Mouse (Mus musculus): Measurements from ENCODE around the gene Bcr.

Bcr gene

GRCm38 (mm10) chr10:75135518-75136162 lies 75.2 kb downstream of the Bcr start:
- DNase-seq: no peak

GRCm38 (mm10) chr10:75137148-75137547 lies 76.8 kb downstream of the Bcr start:
- peak; percentile 72 for DNase-seq

GRCm38 (mm10) chr10:75145221-75145620 lies 84.8 kb downstream of the Bcr start:
- no peak for DNase-seq

GRCm38 (mm10) chr10:75146001-75146400 lies 85.6 kb downstream of the Bcr start:
- DNase-seq: peak; percentile 77

GRCm38 (mm10) chr10:75146619-75147018 lies 86.2 kb downstream of the Bcr start:
- DNase-seq: peak; percentile 16

- no peak for DNase-seq
Observed at GRCm38 (mm10) chr10:75148295-75148694, 87.9 kb downstream of the Bcr start.

GRCm38 (mm10) chr10:75150361-75150760 lies 90.0 kb downstream of the Bcr start:
- DNase-seq: no peak

- DNase-seq: peak; percentile 95
Observed at GRCm38 (mm10) chr10:75151311-75151710, 90.9 kb downstream of the Bcr start.

GRCm38 (mm10) chr10:75156835-75157234 lies 96.4 kb downstream of the Bcr start:
- no peak for DNase-seq

GRCm38 (mm10) chr10:75157713-75158112 lies 97.3 kb downstream of the Bcr start:
- no peak for DNase-seq

GRCm38 (mm10) chr10:75158356-75158755 lies 98.0 kb downstream of the Bcr start:
- DNase-seq: no peak

- peak; percentile 40 for DNase-seq
Observed at GRCm38 (mm10) chr10:75160171-75160900, 99.9 kb downstream of the Bcr start.

- peak; percentile 85 for DNase-seq
Observed at GRCm38 (mm10) chr10:75165825-75166481, 105.6 kb downstream of the Bcr start.

- no peak for DNase-seq
Observed at GRCm38 (mm10) chr10:75166601-75167000, 106.2 kb downstream of the Bcr start.

GRCm38 (mm10) chr10:75170207-75170850 lies 109.9 kb downstream of the Bcr start:
- peak; percentile 85 for DNase-seq

GRCm38 (mm10) chr10:75173056-75173455 lies 112.7 kb downstream of the Bcr start:
- DNase-seq: no peak

GRCm38 (mm10) chr10:75173712-75174111 lies 113.3 kb downstream of the Bcr start:
- DNase-seq: peak; percentile 64

- DNase-seq: peak; percentile 83
Observed at GRCm38 (mm10) chr10:75176494-75176893, 116.1 kb downstream of the Bcr start.

- DNase-seq: no peak
Observed at GRCm38 (mm10) chr10:75178911-75179310, 118.5 kb downstream of the Bcr start.

- DNase-seq: peak; percentile 85
Observed at GRCm38 (mm10) chr10:75182151-75182774, 121.9 kb downstream of the Bcr start.

- DNase-seq: no peak
Observed at GRCm38 (mm10) chr10:75184826-75185225, 124.4 kb downstream of the Bcr start.

GRCm38 (mm10) chr10:75186551-75186950 lies 126.2 kb downstream of the Bcr start:
- peak; percentile 84 for DNase-seq

All from lung, postnatal 36 days (tissue).